Mouse (Mus musculus) cerebellum, adult 9-10 months (tissue): ENCODE measurements around the gene Gm10553.
A peak's percentile ranks its signal among the peaks of the same experiment; 100 is the strongest.
"Not testable (repeated sequence)": the region's sequence is repeated elsewhere in the genome, so short reads cannot be mapped to it uniquely, and the experiment has no call there.

Experiments used
- DNase-seq: peaks from one replicate; pipeline ENCODE4 v3.0.0; 2022

Gene Gm10553

GRCm38 (mm10) chr1:85099864-85100263 is at the start of gene Gm10553:
TSS of gene Gm10553 (plus strand) at chr1:85100164.
- DNase-seq = not testable (repeated sequence)

GRCm38 (mm10) chr1:85071690-85072089 is 28.3 kb upstream of the Gm10553 start:
- DNase-seq = not testable (repeated sequence)

GRCm38 (mm10) chr1:85073099-85073498 is 26.9 kb upstream of the Gm10553 start:
- DNase-seq = not testable (repeated sequence)

GRCm38 (mm10) chr1:85084803-85085202 is 15.2 kb upstream of the Gm10553 start:
- DNase-seq = not testable (repeated sequence)

- DNase-seq = not testable (repeated sequence)
Measured at GRCm38 (mm10) chr1:85086211-85086610, 13.8 kb upstream of the Gm10553 start.

GRCm38 (mm10) chr1:85092169-85092568 is 7.8 kb upstream of the Gm10553 start:
- not testable (repeated sequence) for DNase-seq

- DNase-seq = not testable (repeated sequence)
Measured at GRCm38 (mm10) chr1:85093011-85093572, 6.9 kb upstream of the Gm10553 start.

GRCm38 (mm10) chr1:85099081-85099480 is 883 bp upstream of the Gm10553 start:
- DNase-seq = not testable (repeated sequence)

GRCm38 (mm10) chr1:85101754-85102153 is 1.8 kb downstream of the Gm10553 start:
- not testable (repeated sequence) for DNase-seq

- DNase-seq = not testable (repeated sequence)
Measured at GRCm38 (mm10) chr1:85105336-85105735, 5.4 kb downstream of the Gm10553 start.

GRCm38 (mm10) chr1:85106013-85106412 is 6.0 kb downstream of the Gm10553 start:
- not testable (repeated sequence) for DNase-seq

GRCm38 (mm10) chr1:85109753-85110152 is 9.8 kb downstream of the Gm10553 start, which contains the start of gene A530032D15Rik:
TSS of gene A530032D15Rik (minus strand) at chr1:85109853.
- DNase-seq = not testable (repeated sequence)

- not testable (repeated sequence) for DNase-seq
Measured at GRCm38 (mm10) chr1:85110876-85111275, 10.9 kb downstream of the Gm10553 start.

GRCm38 (mm10) chr1:85111572-85111971 is 11.6 kb downstream of the Gm10553 start:
- not testable (repeated sequence) for DNase-seq

GRCm38 (mm10) chr1:85112266-85112665 is 12.3 kb downstream of the Gm10553 start:
- not testable (repeated sequence) for DNase-seq

- not testable (repeated sequence) for DNase-seq
Measured at GRCm38 (mm10) chr1:85112889-85113288, 12.9 kb downstream of the Gm10553 start.

- DNase-seq = not testable (repeated sequence)
Measured at GRCm38 (mm10) chr1:85114078-85114477, 14.1 kb downstream of the Gm10553 start.

- DNase-seq = peak; percentile 31
Measured at GRCm38 (mm10) chr1:85114666-85115402, 14.9 kb downstream of the Gm10553 start.

- DNase-seq = not testable (repeated sequence)
Measured at GRCm38 (mm10) chr1:85117537-85117936, 17.6 kb downstream of the Gm10553 start.

GRCm38 (mm10) chr1:85118341-85118740 is 18.4 kb downstream of the Gm10553 start:
- DNase-seq = not testable (repeated sequence)

GRCm38 (mm10) chr1:85121841-85122240 is 21.9 kb downstream of the Gm10553 start:
- DNase-seq = not testable (repeated sequence)

- DNase-seq = not testable (repeated sequence)
Measured at GRCm38 (mm10) chr1:85133671-85134070, 33.7 kb downstream of the Gm10553 start.
